Mouse (Mus musculus) erythroblast, embryonic 14.5 days (primary cell): ENCODE measurements around the gene Tstd1.

ENCODE experiments used
- GATA1 ChIP-seq: IDR thresholded peaks from 2 replicates; pipeline ENCODE4 v1.6.1; 2012; ENCODE audit warnings: low read length, inconsistent platforms, mixed read lengths
- TAL1 ChIP-seq: IDR thresholded peaks from 3 replicates; pipeline ENCODE4 v1.6.1; 2012; ENCODE audit warnings: low read length, inconsistent platforms, mixed read lengths

DNA sequence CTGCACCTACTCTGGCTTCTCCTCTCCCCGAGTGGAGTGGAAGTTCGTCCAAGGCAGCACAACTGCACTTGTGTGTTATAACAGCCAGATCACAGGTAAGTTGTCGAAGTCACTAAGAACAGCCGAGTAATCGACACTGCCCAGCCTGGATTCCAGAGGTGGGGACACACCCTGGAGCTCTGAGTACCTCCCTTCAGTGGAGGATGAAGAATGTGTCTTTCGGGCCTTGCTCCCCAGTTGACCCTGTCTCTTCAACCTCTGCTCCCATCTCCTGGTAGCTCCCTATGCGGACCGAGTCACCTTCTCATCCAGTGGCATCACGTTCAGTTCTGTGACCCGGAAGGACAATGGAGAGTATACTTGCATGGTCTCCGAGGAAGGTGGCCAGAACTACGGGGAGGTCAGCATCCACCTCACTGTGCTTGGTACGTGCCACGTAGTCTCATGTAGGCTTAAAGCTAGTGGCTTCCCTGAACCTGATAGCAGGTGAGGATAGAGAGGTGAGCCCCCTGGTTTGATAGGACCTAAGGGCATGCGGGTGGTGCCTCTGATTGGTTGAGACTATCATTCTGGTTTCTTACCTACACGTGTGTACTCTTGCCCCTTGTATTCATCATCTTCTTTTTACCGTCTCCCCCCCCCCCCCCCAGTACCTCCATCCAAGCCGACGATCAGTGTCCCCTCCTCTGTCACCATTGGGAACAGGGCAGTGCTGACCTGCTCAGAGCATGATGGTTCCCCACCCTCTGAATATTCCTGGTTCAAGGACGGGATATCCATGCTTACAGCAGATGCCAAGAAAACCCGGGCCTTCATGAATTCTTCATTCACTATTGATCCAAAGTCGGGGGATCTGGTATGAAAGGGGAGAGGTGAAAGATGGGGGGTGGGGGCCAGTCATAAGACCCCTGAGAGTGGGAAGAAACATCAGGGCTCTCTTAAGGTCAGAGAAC, 42.2 kb downstream of the Tstd1 start:
- TF ChIP-seq GATA1 (no peak), TAL1 (no peak)
